Mouse (Mus musculus) small intestine, adult 2 months (tissue): ENCODE measurements around the gene Plin3. TPM values are rescaled to one million over a fixed set of nuclear protein-coding genes. Genes with fewer than 3 reads are reported as not detected.
A peak's percentile ranks its signal among the peaks of the same experiment; 100 is the strongest.

Experiments
- H3K27ac ChIP-seq: fragments of 200-500 bp; 2 replicates; pipeline ENCODE4 v1.5.1; 2012; ENCODE audit warnings: low read depth, low read length, control low read depth, inconsistent platforms; ENCODE audit not compliant: insufficient read depth
- H3K27me3 ChIP-seq: fragments of 200-500 bp; 2 replicates; pipeline ENCODE4 v1.6.1; 2012; ENCODE audit warnings: mild to moderate bottlenecking, moderate library complexity, low read length, inconsistent platforms; ENCODE audit not compliant: control insufficient read depth, insufficient read depth
- H3K36me3 ChIP-seq: fragments of 200-500 bp; 2 replicates; pipeline ENCODE4 v1.6.1; 2012; ENCODE audit warnings: mild to moderate bottlenecking, low read length, control low read depth, inconsistent platforms; ENCODE audit not compliant: control insufficient read depth, insufficient read depth
- H3K4me1 ChIP-seq: fragments of 200-500 bp; 2 replicates; pipeline ENCODE4 v1.6.1; 2012; ENCODE audit warnings: low read length, inconsistent platforms, mixed read lengths; ENCODE audit not compliant: control insufficient read depth, insufficient read depth, insufficient read length
- H3K4me3 ChIP-seq: fragments of 200-500 bp; 2 replicates; pipeline ENCODE4 v1.5.1; 2012; ENCODE audit warnings: low read depth, mild to moderate bottlenecking, control low read depth, inconsistent platforms, low read length, moderate library complexity
- CTCF ChIP-seq: fragments of 200-500 bp; IDR thresholded peaks from 2 replicates; pipeline ENCODE4 v1.5.1; 2012; ENCODE audit warnings: low read depth, mild to moderate bottlenecking, control low read depth, inconsistent platforms, low read length, moderate library complexity, mixed read lengths; ENCODE audit not compliant: insufficient replicate concordance, insufficient read length; ENCODE audit errors: extremely low read depth
- POLR2A ChIP-seq: fragments of 200-500 bp; IDR thresholded peaks from 2 replicates; pipeline ENCODE4 v1.6.1; 2012; ENCODE audit warnings: low read depth, mild to moderate bottlenecking, control low read depth, inconsistent platforms, low read length, moderate library complexity
- WGBS: fragments of 180-500 bp; shearing (Covaris S2); methylation state at CpG from one replicate; pipeline ENCODE4 v1.1.7; 2018; 5-methylcytosine and 5-hydroxymethylcytosine counted together
- polyA plus RNA-seq: library from polyadenylated mRNA; depleted of rRNA; stranded (reverse); fragments of >200 nt; gene quantifications from 2 replicates; pipeline ENCODE4 v1.2.3, GENCODE M21; 2012

Gene Plin3
- polyA plus RNA-seq, 1 experiment, result 299 TPM

GRCm38 (mm10) chr17:56257181-56257894 lies 35.3 kb downstream of the Plin3 start:
- H3K4me3 ChIP-seq, result peak overlapping the region; percentile 66
- 4% methylated on average over 58 of the region's 58 CpGs for WGBS
- no peaks in the 10 kb centered on the region for H3K27me3 ChIP-seq
- no peak for TF ChIP-seq POLR2A
- TF ChIP-seq CTCF, result no peak
- H3K27ac ChIP-seq, result peak overlapping the region; percentile 14
- peaks cover 32% of the 10 kb centered on the region for H3K36me3 ChIP-seq
- peaks cover 17% of the 10 kb centered on the region for H3K4me1 ChIP-seq

GRCm38 (mm10) chr17:56256239-56256881 lies 36.3 kb downstream of the Plin3 start, which contains the start of gene Fem1a:
Gene Fem1a, plus strand, starts transcription at chr17:56256810.
- TF ChIP-seq CTCF (no peak), POLR2A (peak; percentile 53; the same call in 1 of the 2 replicates)
- peaks cover 17% of the 10 kb centered on the region for H3K4me1 ChIP-seq
- H3K27ac ChIP-seq, result peak within 1 kb of the TSS; percentile 93
- WGBS, result 1% methylated on average over 28 of the region's 28 CpGs
- H3K36me3 ChIP-seq, result peaks cover 26% of the 10 kb centered on the region
- H3K27me3 ChIP-seq, result no peaks in the 10 kb centered on the region
- peak within 1 kb of the TSS; percentile 66 for H3K4me3 ChIP-seq

GRCm38 (mm10) chr17:56255863-56256238 lies 36.8 kb downstream of the Plin3 start:
- Histone ChIP-seq H3K36me3 (peaks cover 21% of the 10 kb centered on the region), H3K27me3 (no peaks in the 10 kb centered on the region), H3K27ac (peak overlapping the region; percentile 93), H3K4me3 (peak overlapping the region; percentile 62), H3K4me1 (peaks cover 19% of the 10 kb centered on the region)
- under 1% methylated on average over 32 of the region's 32 CpGs for WGBS
- TF ChIP-seq CTCF, result peak; percentile 95
- peak; percentile 30; the same call in 1 of the 2 replicates for TF ChIP-seq POLR2A

- Histone ChIP-seq H3K27ac (no peak overlapping the region), H3K36me3 (peaks cover 18% of the 10 kb centered on the region), H3K27me3 (no peaks in the 10 kb centered on the region), H3K4me3 (no peak overlapping the region), H3K4me1 (peaks cover 19% of the 10 kb centered on the region)
- 20% methylated on average over 9 of the region's 9 CpGs for WGBS
- TF ChIP-seq CTCF, result no peak
- TF ChIP-seq POLR2A, result no peak
Observed at GRCm38 (mm10) chr17:56255429-56255828, 37.2 kb downstream of the Plin3 start.

GRCm38 (mm10) chr17:56254695-56255094 lies 38.0 kb downstream of the Plin3 start:
- Histone ChIP-seq H3K4me1 (peaks cover 17% of the 10 kb centered on the region), H3K27ac (no peak overlapping the region), H3K36me3 (peaks cover 10% of the 10 kb centered on the region), H3K27me3 (no peaks in the 10 kb centered on the region), H3K4me3 (no peak overlapping the region)
- no peak for TF ChIP-seq POLR2A
- WGBS, result 84% methylated on average over 4 of the region's 4 CpGs

- Histone ChIP-seq H3K27ac (no peak overlapping the region), H3K4me3 (no peak overlapping the region), H3K27me3 (no peaks in the 10 kb centered on the region), H3K4me1 (peaks cover 2% of the 10 kb centered on the region; the same call in 1 of the 2 replicates), H3K36me3 (no peaks in the 10 kb centered on the region)
- TF ChIP-seq CTCF (peak; percentile 69; the same call in 1 of the 2 replicates), POLR2A (no peak)
- WGBS, result 16% methylated on average over 6 of the region's 6 CpGs
Observed at GRCm38 (mm10) chr17:56251136-56251829, 41.4 kb downstream of the Plin3 start.

- Histone ChIP-seq H3K4me3 (no peak overlapping the region), H3K4me1 (no peaks in the 10 kb centered on the region), H3K27me3 (no peaks in the 10 kb centered on the region), H3K36me3 (no peaks in the 10 kb centered on the region), H3K27ac (no peak overlapping the region)
- 61% methylated on average over 7 of the region's 7 CpGs for WGBS
- TF ChIP-seq CTCF (no peak), POLR2A (no peak)
Observed at GRCm38 (mm10) chr17:56245608-56246007, 47.1 kb downstream of the Plin3 start.
